Mouse (Mus musculus): Measurements from ENCODE around the gene Tmem43. TPM values are rescaled to one million over a fixed set of nuclear protein-coding genes. Genes with fewer than 3 reads are reported as not detected.

Tmem43 gene
- polyA plus RNA-seq, 1 experiment from 2014 or later = 57.6 TPM

DNA sequence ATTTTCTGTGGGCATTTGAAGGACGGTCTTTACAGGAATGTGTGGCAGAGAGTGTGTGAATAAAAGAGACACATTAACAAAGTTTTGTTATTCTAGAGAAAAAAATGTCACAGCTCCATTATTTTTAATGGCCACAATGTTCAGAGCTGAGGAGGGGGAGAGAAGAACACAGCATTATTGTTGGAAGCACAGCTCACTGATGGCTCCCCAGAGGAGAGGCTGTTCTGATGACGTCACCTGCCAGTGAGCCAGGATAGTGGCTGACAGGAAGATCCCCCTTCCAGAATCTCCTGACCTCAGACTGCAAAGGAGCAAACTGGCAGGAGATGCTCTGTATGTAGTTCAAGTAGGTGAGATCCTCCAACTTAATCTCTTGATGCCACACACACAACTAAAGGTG lies 60.3 kb downstream of the Tmem43 start:
- Histone ChIP-seq H3K4me1 (ENCODE audit: insufficient read depth) (peaks cover 7% of the 10 kb centered on the region), H3K27ac (ENCODE audit: low read depth) (no peak overlapping the region), H3K36me3 (ENCODE audit: insufficient read depth) (no peaks in the 10 kb centered on the region), H3K9me3 (ENCODE audit: low read depth, low read length) (no peaks in the 10 kb centered on the region), H3K4me2 (no peak overlapping the region), H3K27me3 (ENCODE audit: insufficient read depth, low read length) (no peaks in the 10 kb centered on the region), H3K4me3 (ENCODE audit: low read depth, low read length) (no peak overlapping the region), H3K9ac (no peak overlapping the region)
- TF ChIP-seq CTCF (IDR thresholded peaks at IDR 0.05; ENCODE audit: low read depth) = no peak
- 14% methylated on average over 2 of the region's 2 CpGs for WGBS
- ATAC-seq (ENCODE audit: insufficient read depth) (0 out of 2 replicates have a peak, but pooled peaks have one; percentile 32), DNase-seq (peak; percentile 50)

DNA sequence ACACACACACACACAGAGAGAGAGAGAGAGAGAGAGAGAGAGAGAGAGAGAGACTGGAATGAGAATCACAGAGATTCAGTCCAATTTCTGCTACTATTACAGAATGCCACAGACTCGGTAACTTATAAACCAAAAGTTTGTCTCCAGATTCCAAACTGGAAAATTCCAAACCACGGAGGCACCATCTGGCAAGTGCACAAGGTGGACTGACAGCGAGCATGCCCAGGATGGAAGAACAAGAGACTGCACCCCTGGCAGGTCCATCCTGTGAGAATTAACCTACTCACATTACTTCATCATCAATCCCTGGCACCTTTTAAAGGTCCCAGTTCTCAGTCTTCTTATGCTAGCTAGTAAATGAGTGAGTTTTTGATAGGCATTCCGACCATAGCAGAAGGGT lies 60.8 kb downstream of the Tmem43 start:
- Histone ChIP-seq H3K9ac (no peak overlapping the region), H3K9me3 (ENCODE audit: low read depth, low read length) (no peaks in the 10 kb centered on the region), H3K27me3 (ENCODE audit: insufficient read depth, low read length) (no peaks in the 10 kb centered on the region), H3K4me1 (ENCODE audit: insufficient read depth) (peaks cover 7% of the 10 kb centered on the region), H3K27ac (ENCODE audit: low read depth) (no peak overlapping the region), H3K36me3 (ENCODE audit: insufficient read depth) (no peaks in the 10 kb centered on the region), H3K4me2 (no peak overlapping the region), H3K4me3 (ENCODE audit: low read depth, low read length) (no peak overlapping the region)
- DNase-seq = no peak
- TF ChIP-seq CTCF (IDR thresholded peaks at IDR 0.05; ENCODE audit: low read depth) = no peak
- ATAC-seq (ENCODE audit: insufficient read depth) = no peak
- 60% methylated on average over 4 of the region's 4 CpGs for WGBS

DNA sequence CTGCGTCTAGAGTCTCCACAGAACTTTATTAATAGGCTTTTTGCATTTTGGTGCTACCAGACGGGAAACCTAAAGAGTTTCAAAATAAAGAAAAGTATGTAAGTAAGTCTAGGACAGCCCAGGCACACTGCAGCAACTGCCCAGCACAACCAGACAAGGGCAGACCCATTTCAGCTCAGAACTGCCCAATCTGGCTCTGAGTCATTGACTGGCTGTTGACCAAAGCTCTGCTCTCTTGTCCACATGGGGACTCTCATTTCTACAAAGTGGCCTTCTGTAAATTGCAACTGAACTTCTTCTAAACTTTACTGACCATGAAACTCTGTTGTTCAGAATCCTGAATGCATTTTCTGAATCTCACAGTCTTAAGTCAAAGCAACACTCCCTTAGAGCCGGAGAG lies 61.7 kb downstream of the Tmem43 start:
- Histone ChIP-seq H3K9me3 (ENCODE audit: low read depth, low read length) (no peaks in the 10 kb centered on the region), H3K4me2 (no peak overlapping the region), H3K4me3 (ENCODE audit: low read depth, low read length) (no peak overlapping the region), H3K4me1 (ENCODE audit: insufficient read depth) (peaks cover 7% of the 10 kb centered on the region), H3K9ac (no peak overlapping the region), H3K36me3 (ENCODE audit: insufficient read depth) (no peaks in the 10 kb centered on the region), H3K27ac (ENCODE audit: low read depth) (no peak overlapping the region), H3K27me3 (ENCODE audit: insufficient read depth, low read length) (no peaks in the 10 kb centered on the region)
- ATAC-seq (ENCODE audit: insufficient read depth) (no peak), DNase-seq (no peak)
- WGBS = 73% methylated on average over 3 of the region's 3 CpGs
- TF ChIP-seq CTCF (IDR thresholded peaks at IDR 0.05; ENCODE audit: low read depth) = no peak

DNA sequence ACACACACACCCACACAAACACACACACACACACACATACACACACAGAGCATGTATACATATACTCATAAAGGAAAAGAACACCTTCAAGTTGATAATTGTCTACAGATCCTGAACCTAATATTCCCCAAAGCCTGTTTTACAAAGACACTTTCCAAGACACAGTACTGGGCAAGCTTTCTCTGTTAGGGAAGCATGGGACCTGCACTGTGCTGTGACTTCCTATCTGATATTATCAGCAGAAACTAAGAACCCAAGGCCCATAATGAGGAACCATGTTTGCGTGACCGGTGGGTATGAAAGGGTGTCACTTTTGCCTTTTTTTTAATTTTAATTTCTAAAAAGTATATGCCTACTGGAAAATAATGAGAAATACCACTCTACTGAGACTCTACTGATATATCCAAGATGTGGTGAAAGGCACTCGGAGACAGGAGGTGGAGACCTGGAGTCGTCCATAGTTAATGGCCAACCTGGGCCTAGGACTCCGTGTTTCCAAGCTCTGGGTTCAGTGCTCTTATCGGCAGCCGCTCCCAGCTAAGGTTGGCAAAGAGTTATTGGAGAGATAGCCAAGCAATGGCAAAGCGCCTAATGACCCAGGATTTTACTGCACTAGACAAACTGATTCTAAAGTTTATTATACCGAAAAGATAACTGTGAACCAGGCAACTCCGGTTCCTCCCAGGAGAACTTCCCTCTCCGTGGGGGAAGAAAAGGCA lies 62.7 kb downstream of the Tmem43 start:
- Histone ChIP-seq H3K4me2 (no peak overlapping the region), H3K36me3 (ENCODE audit: insufficient read depth) (no peaks in the 10 kb centered on the region), H3K27me3 (ENCODE audit: insufficient read depth, low read length) (no peaks in the 10 kb centered on the region), H3K4me1 (ENCODE audit: insufficient read depth) (peaks cover 7% of the 10 kb centered on the region), H3K27ac (ENCODE audit: low read depth) (no peak overlapping the region), H3K4me3 (ENCODE audit: low read depth, low read length) (no peak overlapping the region), H3K9me3 (ENCODE audit: low read depth, low read length) (no peaks in the 10 kb centered on the region), H3K9ac (no peak overlapping the region)
- no peak for TF ChIP-seq CTCF (IDR thresholded peaks at IDR 0.05; ENCODE audit: low read depth)
- 62% methylated on average over 11 of the region's 11 CpGs for WGBS
- ATAC-seq (ENCODE audit: insufficient read depth) (no peak), DNase-seq (peak; percentile 33)

Other genes with a start within 250 kb of the Tmem43 start
- gene Wnt7a, start 62.3 kb upstream of the Tmem43 start, polyA plus RNA-seq (2014; fragmentation: Nextera tagmentation; extraction: Ambion mirVana) = 0.50 and 0.72 TPM in 2 replicates
- 28.7 and 32.0 TPM in 2 replicates for gene Chchd4, start 157 bp upstream of the Tmem43 start, polyA plus RNA-seq (2014; fragmentation: Nextera tagmentation; extraction: Ambion mirVana)
- 15.4 and 17.9 TPM in 2 replicates for gene Xpc, start 42.2 kb downstream of the Tmem43 start, polyA plus RNA-seq (2014; fragmentation: Nextera tagmentation; extraction: Ambion mirVana)
- gene Lsm3, start 42.2 kb downstream of the Tmem43 start, polyA plus RNA-seq (2014; fragmentation: Nextera tagmentation; extraction: Ambion mirVana) = 325 TPM in 2 replicates
- 47.6 and 50.7 TPM in 2 replicates for gene Slc6a6, start 210.3 kb downstream of the Tmem43 start, polyA plus RNA-seq (2014; fragmentation: Nextera tagmentation; extraction: Ambion mirVana)

All from lung, embryonic 14.5 days (tissue).